Mouse (Mus musculus) embryonic facial prominence, embryonic 14.5 days (tissue): ENCODE results near the gene Sox6. TPM values are rescaled to one million over a fixed set of nuclear protein-coding genes. Genes with fewer than 3 reads are reported as not detected.
A peak's percentile ranks its signal among the peaks of the same experiment; 100 is the strongest.

Experiments
- ATAC-seq: fragments of 200-750 bp; cut with Nextera tagmentation; 2 replicates; pipeline ENCODE4 v1.8.0; 2017; ENCODE audit warnings: low read depth, moderate number of reproducible peaks, moderate TSS enrichment
- DNase-seq: peaks from one replicate; pipeline ENCODE4 v3.0.0-alpha.2; 2015; ENCODE audit warnings: low spot score
- H3K27ac ChIP-seq: fragments of 300-500 bp; sonication (generic); replicated peaks from 2 replicates; pipeline ENCODE4 v1.5.1; 2014; ENCODE audit warnings: low read depth, mild to moderate bottlenecking, low read length, moderate library complexity
- H3K27me3 ChIP-seq: fragments of 300-500 bp; sonication (generic); replicated peaks from 2 replicates; pipeline ENCODE4 v1.6.1; 2014; ENCODE audit warnings: low read length; ENCODE audit not compliant: control insufficient read depth, insufficient read depth
- H3K36me3 ChIP-seq: fragments of 300-500 bp; sonication (generic); 2 replicates; pipeline ENCODE4 v1.6.1; 2014; ENCODE audit warnings: low read length, mixed read lengths; ENCODE audit not compliant: control insufficient read depth, insufficient read depth
- H3K4me1 ChIP-seq: fragments of 300-500 bp; sonication (generic); 2 replicates; pipeline ENCODE4 v1.6.1; 2014; ENCODE audit warnings: antibody characterized with exemption, low read length; ENCODE audit not compliant: control insufficient read depth, insufficient read depth
- H3K4me2 ChIP-seq: fragments of 300-500 bp; sonication (generic); 2 replicates; pipeline ENCODE4 v1.6.1; 2014; ENCODE audit warnings: low read depth, mild to moderate bottlenecking, low read length, moderate library complexity, mixed read lengths
- H3K4me3 ChIP-seq: fragments of 300-500 bp; sonication (generic); 2 replicates; pipeline ENCODE4 v1.5.1; 2014; ENCODE audit warnings: low read depth, mild to moderate bottlenecking, low read length
- H3K9ac ChIP-seq: fragments of 300-500 bp; sonication (generic); 2 replicates; pipeline ENCODE4 v1.6.1; 2014; ENCODE audit warnings: low read depth, mild to moderate bottlenecking, low read length, moderate library complexity, mixed read lengths
- H3K9me3 ChIP-seq: fragments of 300-500 bp; sonication (generic); 2 replicates; pipeline ENCODE4 v1.6.1; 2016; ENCODE audit warnings: low read length; ENCODE audit not compliant: control insufficient read depth
- WGBS: fragments of 180-500 bp; shearing (Covaris S2); extraction: QIAGEN DNeasy Blood & Tissue Kit; methylation state at CpG from one replicate; pipeline ENCODE4 v1.1.7; 2014; 5-methylcytosine and 5-hydroxymethylcytosine counted together
- polyA plus RNA-seq: library from polyadenylated mRNA; unstranded; fragments of >200 nt; fragmentation: Nextera tagmentation; extraction: Ambion mirVana; gene quantifications from 2 replicates; pipeline ENCODE4 v1.2.1, GENCODE M21; 2014

Gene Sox6
- polyA plus RNA-seq, 1 experiment from 2014 or later: 49.9 TPM

- DNase-seq (peak; percentile 8), ATAC-seq (no peak)
- H3K4me2 ChIP-seq: no peak overlapping the region
- H3K9me3 ChIP-seq: no peaks in the 10 kb centered on the region
- H3K4me1 ChIP-seq: no peaks in the 10 kb centered on the region
- H3K36me3 ChIP-seq: no peaks in the 10 kb centered on the region
- no peak overlapping the region for H3K27ac ChIP-seq
- WGBS: 66% methylated on average over 4 of the region's 4 CpGs
- no peak overlapping the region for H3K9ac ChIP-seq
- no peak overlapping the region for H3K4me3 ChIP-seq
- H3K27me3 ChIP-seq: no peaks in the 10 kb centered on the region
These were observed 71.4 kb downstream of the Sox6 start for GRCm38 (mm10) chr7:115967186-115967585.

DNA sequence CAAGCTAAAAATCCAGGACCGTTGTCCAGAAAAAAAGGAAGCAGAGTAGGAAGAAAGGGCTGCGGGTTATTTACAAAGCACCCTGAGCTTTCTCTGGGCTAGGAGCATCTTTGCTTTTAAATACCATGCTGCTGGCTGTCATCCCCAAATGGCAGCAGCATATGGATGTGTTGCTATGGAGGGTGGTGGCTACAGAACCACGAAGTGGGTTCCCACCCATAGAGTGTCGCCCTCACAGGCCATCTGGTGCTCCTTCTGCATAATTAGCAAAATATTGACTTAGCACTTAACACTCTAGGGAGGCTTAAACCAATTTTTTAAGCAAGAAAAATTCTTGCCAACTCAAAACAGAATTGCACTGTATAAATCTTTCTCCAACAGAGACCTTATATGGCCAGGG, 72.4 kb downstream of the Sox6 start:
- Histone ChIP-seq H3K36me3 (no peaks in the 10 kb centered on the region), H3K4me1 (no peaks in the 10 kb centered on the region), H3K27ac (no peak overlapping the region), H3K4me3 (no peak overlapping the region), H3K9me3 (no peaks in the 10 kb centered on the region), H3K4me2 (no peak overlapping the region), H3K27me3 (no peaks in the 10 kb centered on the region), H3K9ac (no peak overlapping the region)
- no peak for ATAC-seq
- 56% methylated on average over 4 of the region's 4 CpGs for WGBS
- peak; percentile 12 for DNase-seq

DNA sequence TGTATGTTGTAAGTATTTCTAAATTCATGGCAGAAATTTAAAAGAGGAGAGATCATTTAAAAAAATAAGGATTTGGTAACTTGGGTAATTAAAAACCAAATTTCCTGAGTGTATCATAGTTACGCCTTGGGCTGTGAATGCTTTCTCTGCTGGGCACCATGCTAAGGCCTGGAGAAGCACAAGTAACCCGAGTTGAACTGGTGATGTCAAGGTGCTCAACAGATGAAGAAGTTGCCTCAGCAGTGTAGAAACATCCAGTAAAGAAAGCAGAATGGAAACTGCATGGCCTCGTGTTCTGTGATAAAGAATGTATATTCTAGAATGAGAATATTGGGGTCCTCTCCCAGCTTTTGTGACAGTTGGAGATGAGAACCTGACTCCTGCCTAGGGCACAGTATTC, 85.5 kb downstream of the Sox6 start:
- no peaks in the 10 kb centered on the region for H3K27me3 ChIP-seq
- WGBS: 75% methylated on average over 3 of the region's 3 CpGs
- H3K4me2 ChIP-seq: no peak overlapping the region
- no peaks in the 10 kb centered on the region for H3K36me3 ChIP-seq
- no peak overlapping the region for H3K27ac ChIP-seq
- no peak overlapping the region for H3K4me3 ChIP-seq
- ATAC-seq (no peak), DNase-seq (no peak)
- H3K9ac ChIP-seq: no peak overlapping the region
- no peaks in the 10 kb centered on the region for H3K4me1 ChIP-seq
- H3K9me3 ChIP-seq: no peaks in the 10 kb centered on the region

DNA sequence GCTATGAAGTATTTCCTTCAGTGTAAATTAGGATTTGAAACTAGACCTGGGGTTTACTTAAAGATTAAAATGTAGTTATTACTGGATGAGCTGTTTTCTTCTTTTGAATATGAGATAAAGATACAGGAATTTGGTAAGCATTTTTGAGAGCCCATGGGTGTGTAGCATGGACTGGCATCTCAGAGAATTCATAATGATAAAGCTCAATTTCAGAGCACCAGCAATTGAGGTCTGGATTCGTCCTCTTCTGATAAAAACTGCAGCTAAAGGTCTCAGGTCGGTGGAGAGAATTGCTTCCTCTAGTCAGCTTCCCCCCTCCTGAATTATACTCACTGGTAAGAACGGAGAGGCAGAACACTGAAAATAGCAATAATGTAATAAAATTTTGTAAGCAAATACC, 86.4 kb downstream of the Sox6 start:
- H3K4me2 ChIP-seq: no peak overlapping the region

GRCm38 (mm10) chr7:115951689-115952088, 86.9 kb downstream of the Sox6 start:
- Histone ChIP-seq H3K27ac (no peak overlapping the region), H3K9me3 (no peaks in the 10 kb centered on the region), H3K4me1 (no peaks in the 10 kb centered on the region), H3K4me2 (no peak overlapping the region), H3K27me3 (no peaks in the 10 kb centered on the region), H3K36me3 (no peaks in the 10 kb centered on the region), H3K9ac (no peak overlapping the region), H3K4me3 (no peak overlapping the region)
- no peak for ATAC-seq
- 83% methylated on average over 4 of the region's 4 CpGs for WGBS
- DNase-seq: no peak

More for the DNA sequence above, 86.4 kb downstream of the Sox6 start:
- WGBS: 49% methylated on average over 3 of the region's 3 CpGs
- no peaks in the 10 kb centered on the region for H3K4me1 ChIP-seq
- DNase-seq (no peak), ATAC-seq (no peak)
- H3K27ac ChIP-seq: no peak overlapping the region
- H3K36me3 ChIP-seq: no peaks in the 10 kb centered on the region
- H3K9ac ChIP-seq: no peak overlapping the region
- no peak overlapping the region for H3K4me3 ChIP-seq
- no peaks in the 10 kb centered on the region for H3K9me3 ChIP-seq
- H3K27me3 ChIP-seq: no peaks in the 10 kb centered on the region

DNA sequence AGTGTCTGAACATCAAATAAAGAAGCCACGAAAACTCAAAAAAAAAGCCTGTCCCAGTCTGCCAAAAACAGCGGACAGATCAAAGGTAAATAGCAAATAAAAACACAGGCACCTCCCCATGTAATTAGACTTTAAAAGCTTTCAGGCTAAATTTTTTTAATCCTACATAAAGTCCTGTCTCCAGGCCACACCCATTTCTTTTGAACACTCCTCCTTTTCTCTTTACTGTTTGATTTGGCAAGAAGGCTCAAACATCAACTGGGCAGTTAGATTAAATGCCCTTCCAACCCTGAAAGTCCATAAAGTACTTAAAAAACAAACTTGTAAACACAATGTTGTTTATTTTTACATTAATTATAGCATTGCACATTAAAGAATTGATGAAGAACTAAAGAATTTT, 90.7 kb downstream of the Sox6 start:
- Histone ChIP-seq H3K4me2 (no peak overlapping the region), H3K4me3 (no peak overlapping the region), H3K27me3 (no peaks in the 10 kb centered on the region), H3K36me3 (no peaks in the 10 kb centered on the region; the same call in 1 of the 2 replicates), H3K9ac (no peak overlapping the region), H3K27ac (no peak overlapping the region), H3K4me1 (no peaks in the 10 kb centered on the region), H3K9me3 (no peaks in the 10 kb centered on the region)
- 71% methylated on average over 2 of the region's 2 CpGs for WGBS
- DNase-seq (no peak), ATAC-seq (no peak)

DNA sequence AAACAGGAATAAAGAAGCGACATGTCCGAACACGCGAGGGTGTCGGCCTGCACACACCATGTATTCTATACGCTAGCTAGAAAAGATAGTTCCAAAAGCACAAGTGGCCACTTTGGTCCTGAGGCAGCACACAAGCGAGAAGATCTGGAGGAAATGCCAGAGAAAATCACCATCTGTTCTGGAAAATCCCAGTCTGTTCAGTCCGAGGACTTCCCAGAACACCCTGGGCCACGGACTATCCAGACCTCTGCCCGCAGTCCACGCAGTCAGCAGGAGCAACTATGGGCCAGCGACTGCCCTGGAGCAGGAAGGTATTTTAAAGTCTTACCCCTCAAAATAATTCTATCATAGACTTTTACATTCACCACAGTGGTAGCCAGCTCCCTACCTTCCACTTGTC, 92.0 kb downstream of the Sox6 start:
- Histone ChIP-seq H3K4me3 (no peak overlapping the region), H3K9me3 (no peaks in the 10 kb centered on the region), H3K4me2 (no peak overlapping the region), H3K27me3 (no peaks in the 10 kb centered on the region), H3K4me1 (no peaks in the 10 kb centered on the region), H3K9ac (no peak overlapping the region), H3K36me3 (no peaks in the 10 kb centered on the region; the same call in 1 of the 2 replicates), H3K27ac (no peak overlapping the region)
- DNase-seq (no peak), ATAC-seq (no peak)
- whole genome bisulfite sequencing: 91% methylated on average over 12 of the region's 12 CpGs

DNA sequence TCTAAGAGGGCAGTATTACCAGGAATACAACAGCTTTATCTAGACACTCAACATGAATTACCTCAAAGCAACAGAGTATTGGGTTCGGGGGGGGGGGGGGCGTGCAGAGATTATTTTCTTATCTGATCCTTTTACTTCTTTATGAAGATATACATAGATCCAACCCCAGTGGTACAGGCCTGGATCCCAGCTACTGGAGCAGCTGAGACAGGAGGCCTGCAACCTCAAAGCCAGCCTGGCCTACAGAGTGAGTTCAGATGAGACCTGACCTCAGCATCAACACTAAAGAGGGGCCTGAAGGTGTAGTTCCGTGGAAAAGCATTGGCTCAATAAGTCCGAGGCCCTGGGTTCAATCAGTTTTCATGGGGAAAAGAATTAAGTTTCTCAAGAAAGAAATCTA, 93.1 kb downstream of the Sox6 start:
- ATAC-seq: no peak
- no peak for DNase-seq
- Histone ChIP-seq H3K4me2 (no peak overlapping the region), H3K4me3 (no peak overlapping the region), H3K9ac (no peak overlapping the region), H3K27ac (no peak overlapping the region), H3K4me1 (no peaks in the 10 kb centered on the region), H3K9me3 (no peaks in the 10 kb centered on the region), H3K27me3 (no peaks in the 10 kb centered on the region), H3K36me3 (no peaks in the 10 kb centered on the region; the same call in 1 of the 2 replicates)
- 79% methylated on average over 4 of the region's 4 CpGs for WGBS

GRCm38 (mm10) chr7:115944250-115944649, 94.3 kb downstream of the Sox6 start:
- DNase-seq (no peak), ATAC-seq (no peak)
- no peak overlapping the region for H3K4me2 ChIP-seq
- no peak overlapping the region for H3K4me3 ChIP-seq
- no peaks in the 10 kb centered on the region for H3K27me3 ChIP-seq
- H3K9me3 ChIP-seq: no peaks in the 10 kb centered on the region
- H3K4me1 ChIP-seq: no peaks in the 10 kb centered on the region
- H3K36me3 ChIP-seq: no peaks in the 10 kb centered on the region; the same call in 1 of the 2 replicates
- WGBS: 45% methylated on average over 5 of the region's 5 CpGs
- H3K9ac ChIP-seq: no peak overlapping the region
- no peak overlapping the region for H3K27ac ChIP-seq
